Mouse (Mus musculus): ENCODE results near the gene Ppp1r10. TPM values are rescaled to one million over a fixed set of nuclear protein-coding genes. Genes with fewer than 3 reads are reported as not detected.

Gene Ppp1r10
- total and polyA plus RNA-seq, 3 experiments = 14.5 to 70.3 (median 31.6) TPM

DNA sequence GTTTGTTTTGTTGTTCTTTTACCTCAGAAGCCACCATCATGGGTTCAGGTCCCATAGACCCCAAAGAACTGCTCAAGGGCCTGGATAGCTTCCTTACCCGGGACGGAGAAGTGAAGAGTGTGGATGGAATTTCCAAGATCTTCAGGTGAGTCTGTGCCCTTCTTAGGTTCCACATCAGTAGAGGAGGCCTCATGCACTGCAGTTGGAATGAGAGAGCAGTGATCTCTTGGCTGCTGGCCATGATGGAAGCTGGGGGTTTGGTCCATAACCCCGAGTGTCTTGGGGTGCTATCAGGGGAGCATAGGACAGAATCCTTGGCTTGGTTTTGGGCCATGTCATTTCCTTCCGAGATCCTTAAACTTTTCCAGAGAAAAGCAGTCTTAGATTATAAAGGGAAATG, 7.0 kb downstream of the Ppp1r10 start:
- peaks cover 50 to 81% of the 10 kb centered on the region in 2 experiments for H3K36me3 ChIP-seq (replicated peaks in 1 of 2; ENCODE audit: control insufficient read depth in 1 of 2, insufficient read depth in 1 of 2, low read length in 1 of 2)
- in situ Hi-C loops (cut with MboI; ENCODE audit: low pct_ligation_motif_present, low pct_unique_long_range_greater_than_20kb, low sequenced_read_pairs) = no loop called here

DNA sequence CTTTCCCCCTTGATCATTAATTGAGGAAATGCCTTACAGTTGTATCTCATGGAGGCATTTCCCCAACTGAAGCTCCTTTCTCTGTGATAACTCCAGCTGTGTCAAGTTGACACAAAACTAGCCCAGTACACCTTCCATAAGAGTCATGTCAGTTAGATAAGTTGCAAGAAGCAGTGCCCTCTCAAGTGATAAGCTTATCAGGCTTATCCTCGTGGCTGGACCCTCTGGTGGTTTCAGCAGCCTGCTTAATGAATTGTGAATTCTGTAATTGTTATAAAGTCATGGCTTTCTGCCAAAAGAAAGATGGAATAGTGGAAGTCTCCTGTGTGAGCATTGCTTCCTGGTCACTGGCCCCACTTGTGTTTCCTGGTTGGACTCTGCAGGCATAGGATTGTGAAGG, 11.2 kb downstream of the Ppp1r10 start:
- no peaks in the 10 kb centered on the region for H3K27me3 ChIP-seq (replicated peaks)
- no peak overlapping the region for H3K4me2 ChIP-seq (ENCODE audit: insufficient read depth, low read depth, poor library complexity, severe bottlenecking)
- peaks cover 0 to 14% of the 10 kb centered on the region in 2 experiments; a peak in 2 of 4 replicates for H3K4me1 ChIP-seq (ENCODE audit: control insufficient read depth in 1 of 2, insufficient read depth in 2 of 2)
- no peak for TF ChIP-seq CTCF (conservative IDR thresholded peaks at IDR 0.05 in 1 of 2, IDR thresholded peaks at IDR 0.05 in 1 of 2; ENCODE audit: low read depth in 2 of 2, low read length in 2 of 2)
- TF ChIP-seq RCOR1 (conservative IDR thresholded peaks at IDR 0.05; ENCODE audit: low read depth, low read length) = no peak
- TF ChIP-seq NELFE (IDR thresholded peaks at IDR 0.05; ENCODE audit: low read depth, low read length) = no peak
- TF ChIP-seq BHLHE40 (IDR thresholded peaks at IDR 0.05; ENCODE audit: low read depth, low read length) = no peak
- no peak for TF ChIP-seq RAD21 (IDR thresholded peaks at IDR 0.05; ENCODE audit: low read depth, low read length)
- no peak for TF ChIP-seq POLR2A (IDR thresholded peaks at IDR 0.05; ENCODE audit: low read depth, low read length)
- no peak for TF ChIP-seq UBTF (IDR thresholded peaks at IDR 0.05; ENCODE audit: low read depth, low read length)
- TF ChIP-seq ZMIZ1 (IDR thresholded peaks at IDR 0.05; ENCODE audit: low read depth, low read length) = no peak
- no peak for TF ChIP-seq TCF12 (IDR thresholded peaks at IDR 0.05; ENCODE audit: low read depth, low read length)
- TF ChIP-seq JUND (conservative IDR thresholded peaks at IDR 0.05; ENCODE audit: low read depth, low read length) = no peak
- no peak for TF ChIP-seq ZNF384 (IDR thresholded peaks at IDR 0.05; ENCODE audit: low read depth, low read length)
- TF ChIP-seq MAX (IDR thresholded peaks at IDR 0.05; ENCODE audit: low read length) = no peak
- TF ChIP-seq MAFK (IDR thresholded peaks at IDR 0.05; ENCODE audit: insufficient replicate concordance, low read length) = no peak
- TF ChIP-seq NRF1 (IDR thresholded peaks at IDR 0.05; ENCODE audit: low read depth, low read length) = no peak
- no peak for TF ChIP-seq HCFC1 (IDR thresholded peaks at IDR 0.05; ENCODE audit: low read depth, low read length)
- no peak for TF ChIP-seq PAX5 (IDR thresholded peaks at IDR 0.05; ENCODE audit: low read length)
- H3K79me2 ChIP-seq (replicated peaks; ENCODE audit: control insufficient read depth, extremely low read depth, insufficient read depth, poor library complexity, severe bottlenecking) = peaks cover 3% of the 10 kb centered on the region
- dilution Hi-C loops (cut with MboI; ENCODE audit: extremely low pct_ligation_motif_present, extremely low pct_unique_long_range_greater_than_20kb, low sequenced_read_pairs) = no loop called here
- in situ Hi-C loops (cut with MboI; ENCODE audit: low pct_ligation_motif_present, low pct_unique_long_range_greater_than_20kb, low sequenced_read_pairs) = no loop called here
- H3K9me3 ChIP-seq (replicated peaks; ENCODE audit: low read length) = no peaks in the 10 kb centered on the region
- no peak for DNase-seq (ENCODE audit: extremely low read depth)
- H3K36me3 ChIP-seq (replicated peaks in 1 of 2; ENCODE audit: control insufficient read depth in 1 of 2, insufficient read depth in 1 of 2, low read length in 1 of 2) = peaks cover 76 to 84% of the 10 kb centered on the region in 2 experiments
- H3K9ac ChIP-seq (ENCODE audit: insufficient read depth, low read depth) = no peak overlapping the region
- no peak overlapping the region for H3K27ac ChIP-seq (ENCODE audit: insufficient read depth, low read depth)
- H3K4me3 ChIP-seq (replicated peaks in 1 of 3; ENCODE audit: low read depth in 2 of 3, low read length in 2 of 3, poor library complexity in 1 of 3) = no peak overlapping the region

More for the DNA sequence above, 7.0 kb downstream of the Ppp1r10 start:
- H3K79me2 ChIP-seq (replicated peaks; ENCODE audit: control insufficient read depth, extremely low read depth, insufficient read depth, poor library complexity, severe bottlenecking) = peaks cover 15% of the 10 kb centered on the region
- dilution Hi-C loops (cut with MboI; ENCODE audit: extremely low pct_ligation_motif_present, extremely low pct_unique_long_range_greater_than_20kb, low sequenced_read_pairs) = no loop called here
- no peak overlapping the region for H3K4me3 ChIP-seq (replicated peaks in 1 of 3; ENCODE audit: low read depth in 2 of 3, low read length in 2 of 3, poor library complexity in 1 of 3)
- H3K27me3 ChIP-seq (replicated peaks) = no peaks in the 10 kb centered on the region
- no peaks in the 10 kb centered on the region for H3K9me3 ChIP-seq (replicated peaks; ENCODE audit: low read length)
- H3K27ac ChIP-seq (ENCODE audit: insufficient read depth, low read depth) = no peak overlapping the region
- no peak overlapping the region for H3K9ac ChIP-seq (ENCODE audit: insufficient read depth, low read depth)
- no peak for DNase-seq (ENCODE audit: extremely low read depth)
- H3K4me2 ChIP-seq (ENCODE audit: insufficient read depth, low read depth, poor library complexity, severe bottlenecking) = no peak overlapping the region
- H3K4me1 ChIP-seq (ENCODE audit: control insufficient read depth in 1 of 2, insufficient read depth in 2 of 2) = peaks cover 6 to 47% of the 10 kb centered on the region in 2 experiments; a peak in 3 of 4 replicates
- TF ChIP-seq BHLHE40 (IDR thresholded peaks at IDR 0.05; ENCODE audit: low read depth, low read length) (no peak), POLR2A (IDR thresholded peaks at IDR 0.05; ENCODE audit: low read depth, low read length) (peak; percentile 24; the same call in 1 of the 2 replicates), IRF4 (IDR thresholded peaks at IDR 0.05; ENCODE audit: low read depth, low read length) (no peak), JUN (IDR thresholded peaks at IDR 0.05; ENCODE audit: insufficient read depth, low read depth, low read length) (no peak)

Measured in CH12.LX (cell line).